Mouse (Mus musculus): Measurements from ENCODE around the gene Anapc13. TPM values are rescaled to one million over a fixed set of nuclear protein-coding genes. Genes with fewer than 3 reads are reported as not detected.

Anapc13 gene
- total RNA-seq, 2 experiments from 2014 or later: 99.6 to 106 TPM

DNA sequence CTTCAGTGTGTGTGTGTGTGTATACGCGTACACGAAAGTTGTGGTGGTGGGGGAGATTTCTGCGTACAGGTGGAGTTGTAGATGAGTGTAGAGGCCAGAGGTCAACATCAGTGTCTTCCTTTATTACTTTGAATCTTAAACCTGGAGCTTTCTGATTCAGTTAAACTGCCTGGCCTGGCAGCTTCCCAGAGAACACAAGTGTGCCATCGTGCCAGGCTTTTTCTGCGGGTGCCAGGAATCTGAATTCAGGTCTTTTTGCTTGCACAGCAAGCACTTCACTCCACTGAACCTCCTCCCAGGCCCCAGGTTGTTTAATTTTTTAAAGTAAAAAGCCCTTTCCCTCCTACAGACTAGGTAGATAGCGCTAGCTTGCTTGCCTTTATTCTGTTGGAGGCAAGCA is 1.3 kb downstream of the Anapc13 start:
- DNase-seq (ENCODE audit: extremely low spot score in 1 of 2, low spot score in 1 of 2): no peak

- no peak for DNase-seq (ENCODE audit: extremely low spot score in 1 of 2, low spot score in 1 of 2)
These were observed 3.0 kb downstream of the Anapc13 start for GRCm38 (mm10) chr9:102629052-102629451.

DNA sequence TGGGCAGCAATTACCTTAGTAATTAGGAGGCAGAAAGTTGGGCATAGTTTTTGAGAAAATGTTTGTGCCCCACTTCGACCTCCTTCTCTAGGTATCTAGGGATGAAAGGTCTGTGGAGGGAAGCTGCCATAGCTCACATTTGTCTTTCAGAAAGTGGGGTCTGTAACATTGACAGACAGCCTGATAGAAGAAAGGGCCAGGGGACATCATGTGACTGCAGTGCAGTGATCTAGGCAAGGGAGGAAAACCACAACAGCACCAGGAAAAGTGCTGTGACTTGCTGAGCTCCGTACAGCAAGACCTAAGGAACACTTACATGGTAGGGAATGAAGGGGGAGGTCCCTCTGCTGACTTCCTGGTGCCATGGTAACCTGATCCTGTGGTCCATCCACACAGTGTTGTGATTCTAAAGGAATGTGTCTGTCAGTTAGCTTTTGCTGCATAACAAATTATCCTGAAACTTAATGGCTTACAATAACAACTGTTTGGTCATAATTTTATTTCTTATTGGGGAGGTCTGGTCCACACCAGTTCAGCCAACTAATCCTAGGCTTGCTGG is 5.6 kb downstream of the Anapc13 start:
- no peak for DNase-seq (ENCODE audit: extremely low spot score in 1 of 2, low spot score in 1 of 2)

DNA sequence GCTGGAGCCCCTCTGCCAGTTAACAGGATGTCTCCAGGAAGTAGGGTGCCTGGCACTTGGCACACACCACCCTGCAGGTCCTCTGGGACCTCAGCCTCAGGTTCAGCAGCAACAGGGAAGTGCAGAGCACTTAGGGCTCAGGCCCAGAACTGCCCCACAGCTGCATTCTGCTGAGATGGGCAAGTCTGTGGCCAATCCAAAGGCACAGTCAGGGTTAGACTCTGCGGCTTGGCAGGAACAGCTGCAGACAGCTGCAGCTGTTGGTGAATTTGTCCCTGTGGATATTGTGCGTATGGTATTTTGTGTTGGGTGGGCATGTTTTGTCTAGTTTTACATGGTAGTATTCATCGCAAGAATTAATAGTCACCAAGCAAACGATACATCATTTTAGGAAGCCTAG is 6.1 kb downstream of the Anapc13 start:
- no peak for DNase-seq (ENCODE audit: extremely low spot score in 1 of 2, low spot score in 1 of 2)

DNA sequence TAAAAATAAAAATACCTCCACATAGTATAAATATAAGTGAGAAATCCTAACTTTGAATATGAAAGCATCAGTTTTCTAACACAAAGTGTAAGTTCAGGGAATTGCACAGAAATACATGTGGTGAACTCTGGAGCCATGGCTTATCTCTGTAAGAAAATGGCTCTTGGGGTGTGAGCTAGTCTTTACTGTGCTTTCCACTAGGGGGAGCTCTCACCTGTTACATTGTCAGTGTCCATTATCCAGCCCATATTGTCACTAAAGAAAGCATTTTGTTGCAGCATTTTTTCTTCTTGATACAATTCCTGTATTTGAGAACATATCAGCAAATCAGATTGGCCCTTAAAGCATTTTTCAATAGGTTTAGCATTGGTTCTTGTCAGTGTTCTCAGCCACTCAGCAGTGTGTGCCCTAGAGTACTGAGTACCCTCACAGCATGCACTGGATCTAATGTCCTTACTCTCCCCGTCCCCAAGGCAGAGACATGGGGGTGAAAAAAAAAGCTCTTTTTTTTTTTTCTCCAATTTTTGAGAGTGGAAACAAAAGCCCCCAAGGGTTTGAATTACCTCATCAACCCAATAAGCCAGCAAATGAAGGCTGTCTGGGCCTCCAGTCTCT is 6.9 kb downstream of the Anapc13 start:
- peak in 1 of 2 experiments; percentile 56 for DNase-seq (ENCODE audit: extremely low spot score in 1 of 2, low spot score in 1 of 2)

DNA sequence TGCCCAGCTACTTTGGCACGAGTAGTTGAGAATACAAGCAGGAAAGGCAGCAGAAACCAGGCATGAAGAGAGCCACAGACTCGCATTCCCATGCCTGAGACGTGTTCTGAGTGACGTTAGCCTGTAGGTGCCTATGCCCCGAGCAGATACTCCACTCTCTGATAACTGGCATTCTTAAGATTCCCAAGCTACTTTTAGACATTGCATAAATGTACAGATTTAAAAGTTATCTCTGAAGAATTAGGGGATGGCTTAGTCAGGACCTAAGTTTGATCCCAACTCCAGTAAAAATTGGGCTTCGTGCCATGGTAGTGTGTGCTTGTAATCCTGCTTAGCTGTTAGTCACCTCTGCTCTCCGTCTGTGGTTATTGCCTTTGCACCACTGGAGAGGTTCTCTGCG is 8.4 kb downstream of the Anapc13 start:
- DNase-seq (ENCODE audit: extremely low spot score in 1 of 2, low spot score in 1 of 2): no peak

GRCm38 (mm10) chr9:102636553-102636952 is 10.5 kb downstream of the Anapc13 start:
- peak; percentile 33 to 69 for DNase-seq (ENCODE audit: extremely low spot score in 1 of 2, low spot score in 1 of 2)

DNA sequence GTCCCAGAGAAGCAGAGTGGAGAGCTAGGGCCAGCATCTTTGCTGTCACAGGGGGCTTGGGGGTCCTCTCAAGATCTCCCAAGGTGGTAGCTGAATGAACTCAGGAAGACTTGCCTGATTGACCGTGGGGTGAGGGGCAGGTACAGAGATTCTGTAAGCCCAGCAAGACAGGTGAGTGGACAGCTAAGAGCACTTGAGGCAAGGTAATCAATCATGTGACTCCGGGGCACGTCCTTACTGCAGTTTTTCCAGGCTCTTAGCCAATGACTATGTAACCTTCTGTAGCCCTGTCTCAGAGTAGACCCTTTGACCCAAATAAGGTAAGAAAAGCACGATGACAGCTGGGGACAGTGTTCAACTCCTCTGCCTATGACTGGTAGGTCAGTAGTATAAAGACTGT is 11.0 kb downstream of the Anapc13 start:
- no peak for DNase-seq (ENCODE audit: extremely low spot score in 1 of 2, low spot score in 1 of 2)

GRCm38 (mm10) chr9:102638963-102639362 is 12.9 kb downstream of the Anapc13 start:
- no peak for DNase-seq (ENCODE audit: extremely low spot score in 1 of 2, low spot score in 1 of 2)

DNA sequence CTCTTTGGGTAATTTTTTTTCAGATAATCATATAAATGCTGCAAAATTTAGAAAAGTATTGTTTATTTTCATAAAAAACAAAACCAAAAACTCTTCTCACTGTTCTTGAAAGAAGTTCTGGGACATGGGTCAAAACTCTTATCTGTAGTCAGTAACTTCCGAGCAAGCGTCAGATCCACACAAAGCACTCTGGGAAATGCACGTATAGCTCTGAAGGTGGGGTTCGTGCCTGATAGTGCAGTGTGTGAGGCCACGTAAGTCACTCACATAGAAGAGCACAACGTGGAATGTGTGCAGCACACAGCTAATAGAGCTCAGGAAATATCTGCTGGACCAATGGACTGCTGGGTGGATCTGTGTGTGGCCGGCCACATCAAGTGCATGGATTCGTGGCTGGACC is 13.4 kb downstream of the Anapc13 start:
- no peak for DNase-seq (ENCODE audit: extremely low spot score in 1 of 2, low spot score in 1 of 2)

GRCm38 (mm10) chr9:102641531-102641930 is 15.4 kb downstream of the Anapc13 start:
- no peak for DNase-seq (ENCODE audit: extremely low spot score in 1 of 2, low spot score in 1 of 2)

GRCm38 (mm10) chr9:102643071-102643485 is 17.0 kb downstream of the Anapc13 start:
- no peak for DNase-seq (ENCODE audit: extremely low spot score in 1 of 2, low spot score in 1 of 2)

GRCm38 (mm10) chr9:102643486-102644101 is 17.5 kb downstream of the Anapc13 start:
- DNase-seq (ENCODE audit: extremely low spot score in 1 of 2, low spot score in 1 of 2): no peak

- DNase-seq (ENCODE audit: extremely low spot score in 1 of 2, low spot score in 1 of 2): no peak
These were observed 19.1 kb downstream of the Anapc13 start for GRCm38 (mm10) chr9:102645119-102645695.

DNA sequence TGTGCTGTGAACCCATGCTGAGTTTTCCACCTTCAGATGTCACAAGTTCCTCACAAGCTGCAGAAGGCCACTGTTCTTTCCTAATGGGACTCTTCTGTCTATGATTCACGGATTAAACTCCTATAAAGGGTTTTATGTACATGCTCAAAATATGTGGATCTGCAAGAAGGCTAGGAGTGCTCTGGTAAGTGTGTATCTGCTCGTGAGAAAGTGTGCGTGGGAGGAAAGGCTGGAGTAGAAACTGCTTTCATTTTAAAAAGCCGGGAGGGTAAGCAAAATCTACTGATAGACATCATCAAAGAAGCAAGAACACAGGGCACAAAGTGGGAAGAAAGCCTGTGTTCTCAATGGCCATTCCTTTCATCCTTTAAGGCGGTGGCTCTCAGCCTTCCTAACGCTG is 20.9 kb downstream of the Anapc13 start:
- DNase-seq (ENCODE audit: extremely low spot score in 1 of 2, low spot score in 1 of 2): no peak

GRCm38 (mm10) chr9:102649917-102650527 is 23.9 kb downstream of the Anapc13 start:
- DNase-seq (ENCODE audit: extremely low spot score in 1 of 2, low spot score in 1 of 2): no peak

DNA sequence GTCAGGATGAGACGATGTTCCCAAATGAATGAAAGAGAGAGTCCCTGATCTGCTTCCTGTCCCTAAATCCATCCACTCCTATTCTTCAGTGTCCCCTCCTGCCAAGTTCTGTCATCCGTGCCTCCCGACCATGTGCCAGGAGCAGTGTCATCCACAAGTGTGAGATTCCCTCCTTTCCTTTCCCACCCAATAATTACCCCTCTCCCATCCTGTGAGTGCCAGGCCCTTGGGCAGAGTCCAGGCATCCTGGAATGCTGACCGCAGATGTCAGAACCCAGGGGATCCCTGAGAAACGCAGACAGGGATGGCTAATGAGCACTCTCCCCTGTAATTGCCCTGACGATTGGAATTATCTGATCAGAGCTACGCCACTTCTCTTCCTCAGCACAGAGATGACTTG is 24.5 kb downstream of the Anapc13 start:
- no peak for DNase-seq (ENCODE audit: extremely low spot score in 1 of 2, low spot score in 1 of 2)

- no peak for DNase-seq (ENCODE audit: extremely low spot score in 1 of 2, low spot score in 1 of 2)
These were observed 25.2 kb downstream of the Anapc13 start for GRCm38 (mm10) chr9:102651199-102651720.

GRCm38 (mm10) chr9:102656355-102657095 is 30.4 kb downstream of the Anapc13 start:
- no peak for DNase-seq (ENCODE audit: extremely low spot score in 1 of 2, low spot score in 1 of 2)

GRCm38 (mm10) chr9:102668115-102668514 is 42.0 kb downstream of the Anapc13 start:
- DNase-seq (ENCODE audit: extremely low spot score in 1 of 2, low spot score in 1 of 2): no peak
